Mouse (Mus musculus): Measurements from ENCODE around the gene Syt12. TPM values are rescaled to one million over a fixed set of nuclear protein-coding genes. Genes with fewer than 3 reads are reported as not detected.

Gene Syt12
- polyA plus RNA-seq, 1 experiment from 2014 or later, result 2.1 TPM

GRCm38 (mm10) chr19:4396081-4396997 lies 80.9 kb downstream of the Syt12 start:
- Histone ChIP-seq H3K9me3 (no peaks in the 10 kb centered on the region), H3K9ac (peak overlapping the region; percentile 100), H3K27ac (peak overlapping the region; percentile 97), H3K27me3 (no peaks in the 10 kb centered on the region), H3K4me3 (peak overlapping the region; percentile 100), H3K4me2 (replicated peaks) (peak overlapping the region; percentile 77), H3K36me3 (peaks cover 11% of the 10 kb centered on the region; the same call in 1 of the 2 replicates), H3K4me1 (peaks cover 12% of the 10 kb centered on the region)
- under 1% methylated on average over 75 of the region's 80 CpGs for WGBS
- peak; percentile 66 for ATAC-seq (ENCODE audit: insufficient number of reproducible peaks, insufficient read depth, low FRiP score, low TSS enrichment)

Other genes with a start within 250 kb of the Syt12 start
- gene Pold4, start 245.5 kb downstream of the Syt12 start, polyA plus RNA-seq (2016; fragmentation: Nextera tagmentation; extraction: Ambion mirVana), result 14.9 and 21.6 TPM in 2 replicates
- gene Ssh3, start 208.3 kb downstream of the Syt12 start, polyA plus RNA-seq (2016; fragmentation: Nextera tagmentation; extraction: Ambion mirVana), result 11.1 and 11.5 TPM in 2 replicates
- 11.0 and 13.4 TPM in 2 replicates for gene Ankrd13d, start 194.3 kb downstream of the Syt12 start, polyA plus RNA-seq (2016; fragmentation: Nextera tagmentation; extraction: Ambion mirVana)
- 15.0 and 19.0 TPM in 2 replicates for gene Grk2, start 171.2 kb downstream of the Syt12 start, polyA plus RNA-seq (2016; fragmentation: Nextera tagmentation; extraction: Ambion mirVana)
- gene Kdm2a, start 79.2 kb downstream of the Syt12 start, polyA plus RNA-seq (2016; fragmentation: Nextera tagmentation; extraction: Ambion mirVana), result 61.6 and 65.4 TPM in 2 replicates
- 36.6 and 47.2 TPM in 2 replicates for gene Rhod, start 38.0 kb downstream of the Syt12 start, polyA plus RNA-seq (2016; fragmentation: Nextera tagmentation; extraction: Ambion mirVana)
- not detected in 2 replicates for gene 2010003K11Rik, start 21.1 kb upstream of the Syt12 start, polyA plus RNA-seq (2016; fragmentation: Nextera tagmentation; extraction: Ambion mirVana)
- 30.6 and 32.1 TPM in 2 replicates for gene Pcx, start 33.0 kb upstream of the Syt12 start, polyA plus RNA-seq (2016; fragmentation: Nextera tagmentation; extraction: Ambion mirVana)
- gene Lrfn4, start 138.2 kb upstream of the Syt12 start, polyA plus RNA-seq (2016; fragmentation: Nextera tagmentation; extraction: Ambion mirVana), result 15.1 and 16.3 TPM in 2 replicates
- gene Rce1, start 148.2 kb upstream of the Syt12 start, polyA plus RNA-seq (2016; fragmentation: Nextera tagmentation; extraction: Ambion mirVana), result 64.6 and 67.9 TPM in 2 replicates
- 4.7 and 7.7 TPM in 2 replicates for gene Gm960, start 221.2 kb upstream of the Syt12 start, polyA plus RNA-seq (2016; fragmentation: Nextera tagmentation; extraction: Ambion mirVana)
- 5.2 and 6.1 TPM in 2 replicates for gene Sptbn2, start 233.7 kb upstream of the Syt12 start, polyA plus RNA-seq (2016; fragmentation: Nextera tagmentation; extraction: Ambion mirVana)

Measured in embryonic facial prominence, embryonic 12.5 days (tissue).